Mouse (Mus musculus) splenic B cell, adult 2 months (primary cell): ENCODE data around the gene Crot.
"Not testable (repeated sequence)": the region's sequence is repeated elsewhere in the genome, so short reads cannot be mapped to it uniquely, and the experiment has no call there.

Experiments
- DNase-seq: peaks from one replicate; pipeline ENCODE4 v3.0.0-alpha.2; 2011; ENCODE audit warnings: low read depth, low spot score
- H3K27me3 ChIP-seq: 2 replicates; pipeline ENCODE4 v1.6.1; 2012; ENCODE audit warnings: mild to moderate bottlenecking, low read length, moderate library complexity, mixed read lengths; ENCODE audit not compliant: control insufficient read depth, poor library complexity, insufficient read depth, severe bottlenecking
- H3K36me3 ChIP-seq: 2 replicates; pipeline ENCODE4 v1.6.1; 2012; ENCODE audit warnings: mild to moderate bottlenecking, low read length, moderate library complexity, mixed read lengths; ENCODE audit not compliant: control insufficient read depth, poor library complexity, insufficient read depth, severe bottlenecking

Crot gene

DNA sequence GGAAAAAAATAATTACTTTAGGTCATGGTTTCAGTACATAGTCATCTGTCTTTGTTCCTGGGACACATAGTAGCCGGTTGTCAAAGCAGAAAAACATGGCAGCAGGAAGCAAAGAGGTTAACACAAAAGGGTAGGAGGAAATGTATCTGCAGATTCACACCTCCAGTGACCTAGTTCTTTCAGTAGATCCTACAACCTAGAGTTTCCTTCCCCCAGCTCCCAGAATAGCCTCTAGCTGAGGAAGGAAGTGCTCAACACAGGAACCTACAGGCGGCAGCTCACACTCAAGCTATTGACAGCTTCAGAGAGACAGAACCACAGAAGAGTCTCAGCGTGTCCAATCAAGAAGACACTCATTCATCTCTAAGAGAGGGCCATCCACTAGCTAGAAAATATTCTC lies 18.2 kb upstream of the Crot start:
- Histone ChIP-seq H3K27me3 (no peaks in the 10 kb centered on the region), H3K36me3 (no peaks in the 10 kb centered on the region)
- peak; percentile 23 for DNase-seq

DNA sequence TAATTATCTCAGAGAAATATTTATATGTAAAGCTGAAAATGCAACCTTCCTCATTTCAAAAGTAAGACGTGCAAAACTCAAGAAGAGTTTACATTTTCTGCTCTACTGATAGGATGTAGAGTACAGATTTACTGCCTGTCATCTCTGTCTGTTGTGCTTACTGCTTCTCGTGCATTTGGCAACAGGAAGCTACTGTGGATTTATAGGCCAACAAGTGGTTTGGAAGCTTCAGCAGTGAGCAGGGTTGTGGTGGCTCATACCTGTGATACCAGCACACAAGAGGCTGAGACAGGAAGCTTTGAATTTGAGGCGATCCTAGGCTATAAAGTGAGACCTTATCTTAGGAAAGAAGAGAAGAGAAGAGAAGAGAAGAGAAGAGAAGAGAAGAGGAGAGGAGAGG lies 17.6 kb upstream of the Crot start:
- Histone ChIP-seq H3K36me3 (no peaks in the 10 kb centered on the region), H3K27me3 (no peaks in the 10 kb centered on the region)
- no peak for DNase-seq

DNA sequence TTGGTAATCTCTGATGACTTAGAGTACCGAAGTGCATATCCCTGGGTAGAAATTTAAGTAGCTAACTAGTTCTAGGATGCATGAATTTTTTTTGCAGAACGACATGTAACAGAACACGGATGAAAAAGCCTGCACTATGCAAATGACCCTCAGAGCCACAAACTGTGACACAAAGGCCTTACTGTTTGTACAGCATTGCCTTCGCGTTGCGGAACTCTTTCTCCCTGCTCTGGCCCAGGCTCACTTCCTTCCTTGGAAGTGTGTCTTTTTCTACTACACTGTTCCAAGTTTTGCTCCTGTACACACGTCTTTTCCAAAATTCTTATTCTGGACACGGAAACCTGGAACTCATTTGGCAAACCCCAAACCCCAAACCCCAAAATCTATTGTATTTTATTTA lies 14.2 kb upstream of the Crot start:
- Histone ChIP-seq H3K27me3 (no peaks in the 10 kb centered on the region), H3K36me3 (no peaks in the 10 kb centered on the region)
- no peak for DNase-seq

DNA sequence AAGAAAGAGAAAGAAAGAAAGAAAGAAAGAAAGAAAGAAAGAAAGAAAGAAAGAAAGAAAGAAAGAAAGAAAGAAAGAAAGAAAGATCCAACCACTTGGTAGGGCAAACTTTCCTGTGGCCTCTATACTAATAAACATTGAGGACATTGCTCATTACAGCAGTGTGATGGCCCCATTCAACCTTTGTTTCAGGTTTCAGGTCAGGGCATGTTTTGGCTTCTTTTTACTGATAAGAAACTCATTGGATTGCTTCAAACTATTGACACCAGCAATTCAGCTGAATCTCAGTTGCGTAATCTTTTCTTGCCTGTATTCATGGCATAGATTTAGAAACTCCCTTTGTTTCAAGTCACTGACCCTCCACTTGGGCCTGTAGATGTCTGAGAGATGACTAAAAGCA lies 13.0 kb upstream of the Crot start:
- DNase-seq: no peak
- Histone ChIP-seq H3K27me3 (no peaks in the 10 kb centered on the region), H3K36me3 (no peaks in the 10 kb centered on the region)

DNA sequence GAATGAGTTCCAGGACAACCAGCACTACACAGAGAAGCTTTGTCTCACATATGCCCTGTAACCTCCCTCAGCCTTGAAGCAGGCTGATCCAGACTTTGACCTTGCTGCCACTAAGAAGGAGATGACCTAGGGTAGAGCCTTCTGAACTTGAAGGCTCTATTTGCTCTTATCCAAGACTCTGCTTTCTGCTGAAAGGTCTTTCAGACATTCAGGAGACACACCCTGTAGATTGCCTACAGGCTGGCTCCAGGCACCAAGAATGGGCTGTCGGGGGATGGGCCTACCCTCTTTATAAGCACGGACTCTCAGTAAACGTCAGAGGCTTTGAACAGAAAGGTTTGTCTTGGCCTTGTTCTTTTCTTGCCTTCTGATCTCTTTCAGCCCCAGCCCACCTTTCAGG lies 9.5 kb upstream of the Crot start:
- DNase-seq, H3K27me3 ChIP-seq, H3K36me3 ChIP-seq: not testable (repeated sequence)

DNA sequence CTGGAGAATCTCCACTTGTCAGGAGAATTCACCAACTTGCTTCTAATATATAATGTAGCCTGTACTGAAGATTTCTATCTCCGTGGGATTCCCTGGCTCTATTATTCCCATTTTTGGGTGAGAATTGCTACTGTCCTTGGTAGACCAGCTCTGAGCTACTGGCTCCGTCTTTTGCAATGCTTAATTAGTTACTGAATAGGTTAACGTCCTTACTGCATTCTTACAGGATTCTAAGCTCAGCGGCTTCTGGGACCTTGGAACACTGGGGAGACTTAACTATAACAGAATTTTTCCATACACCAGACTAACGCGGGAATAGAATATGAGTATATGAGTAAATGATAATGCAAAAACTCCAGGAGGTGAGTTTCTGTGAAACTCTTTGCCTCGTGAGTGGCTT lies 2.9 kb upstream of the Crot start:
- not testable (repeated sequence) for DNase-seq, H3K36me3 ChIP-seq, H3K27me3 ChIP-seq

DNA sequence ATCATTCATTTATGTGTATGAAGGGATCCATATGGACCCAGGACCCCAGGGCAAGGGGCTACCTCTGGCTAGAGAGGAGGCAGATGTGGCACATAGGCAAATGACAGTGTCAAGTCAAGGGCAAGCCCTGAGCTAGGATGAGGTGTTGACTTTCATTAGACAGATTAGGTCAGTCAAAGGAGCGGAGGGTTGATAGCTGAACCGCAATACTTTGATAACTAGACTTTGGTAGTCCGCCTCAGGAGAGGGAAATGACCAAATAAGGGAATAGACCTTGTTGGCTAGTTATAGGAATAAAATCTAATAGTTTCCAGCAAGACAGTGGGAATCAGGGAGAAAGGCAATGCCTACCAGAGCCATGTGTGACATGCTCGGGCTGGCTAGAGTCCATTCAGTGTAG lies 2.0 kb upstream of the Crot start:
- DNase-seq: no peak
- H3K27me3 ChIP-seq: no peaks in the 10 kb centered on the region
- H3K36me3 ChIP-seq: no peaks in the 10 kb centered on the region

DNA sequence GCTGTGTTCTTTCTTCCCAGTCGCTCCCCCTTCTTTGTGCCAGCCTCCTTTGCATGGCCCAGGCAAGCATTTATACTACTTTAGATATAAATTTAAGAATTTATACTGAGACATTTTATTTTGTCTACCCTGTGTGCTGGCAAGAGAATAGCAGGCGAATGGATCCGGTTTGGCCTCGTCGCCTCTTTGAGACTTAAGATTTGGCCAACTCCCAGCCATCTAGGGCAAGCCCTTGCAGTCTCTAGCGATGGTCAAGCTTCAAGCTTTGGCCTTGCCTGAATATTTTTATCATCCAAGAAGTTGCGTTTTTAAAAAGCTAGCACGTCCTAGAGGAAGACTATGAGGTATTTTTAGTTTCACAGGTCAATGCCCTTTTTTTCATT lies 380 bp upstream of the Crot start:
- Histone ChIP-seq H3K36me3 (no peaks in the 10 kb centered on the region), H3K27me3 (no peaks in the 10 kb centered on the region)
- no peak for DNase-seq

DNA sequence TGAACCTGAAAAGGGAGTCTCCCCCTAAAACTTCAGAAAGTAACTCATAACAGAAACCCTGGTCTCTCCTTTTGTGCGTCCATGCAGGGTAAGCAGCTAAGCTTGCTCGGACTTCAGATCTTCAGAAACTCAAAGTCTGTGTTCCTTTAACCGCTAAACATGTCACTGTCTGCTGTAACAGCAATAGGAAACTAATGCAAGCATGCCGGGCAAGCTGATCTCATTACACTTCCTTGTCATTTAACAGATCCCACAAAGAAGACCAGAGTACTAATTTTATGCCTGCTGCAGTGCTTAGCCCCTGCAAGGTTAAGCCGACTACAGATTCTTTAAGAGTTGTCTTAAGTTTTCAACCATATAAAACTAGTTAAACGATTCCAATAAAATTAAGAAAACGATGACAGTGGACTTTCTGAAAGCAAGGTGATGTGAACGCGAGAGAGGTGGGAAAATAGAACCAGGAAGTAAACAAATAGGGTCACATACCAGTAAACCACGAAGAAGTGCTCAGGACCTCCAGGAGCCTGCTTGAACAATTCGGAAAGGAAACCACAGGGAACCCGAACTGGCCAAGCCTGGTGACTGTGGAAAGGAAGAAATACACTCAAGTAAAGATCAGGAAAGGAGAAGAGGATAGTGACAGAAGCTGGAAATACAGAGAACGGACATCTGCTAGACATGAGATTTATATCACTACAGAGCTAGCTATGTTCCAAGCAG lies 998 bp downstream of the Crot start:
- peaks cover 1% of the 10 kb centered on the region; the same call in 1 of the 2 replicates for H3K36me3 ChIP-seq
- DNase-seq: peak; percentile 5
- no peaks in the 10 kb centered on the region for H3K27me3 ChIP-seq

DNA sequence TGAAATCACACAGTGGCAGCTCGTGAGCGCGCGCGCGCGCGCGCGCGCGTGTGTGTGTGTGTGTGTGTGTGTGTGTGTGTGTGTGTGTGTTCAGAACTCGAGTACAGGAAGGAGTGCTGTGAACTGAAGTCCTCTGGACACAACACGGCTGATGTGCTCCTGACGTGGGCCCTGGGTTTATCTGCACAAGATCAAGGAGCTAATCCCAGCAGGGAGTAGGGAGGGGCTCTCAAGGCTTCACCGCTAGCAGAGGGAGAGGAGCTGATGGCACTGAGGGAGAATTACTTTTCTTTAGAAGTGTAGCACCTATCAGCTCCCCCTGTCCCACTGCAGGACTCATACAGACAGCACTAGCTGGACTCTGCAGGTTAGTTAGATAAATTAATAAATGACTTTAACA lies 5.5 kb downstream of the Crot start:
- no peak for DNase-seq
- Histone ChIP-seq H3K36me3 (peaks cover 9% of the 10 kb centered on the region; the same call in 1 of the 2 replicates), H3K27me3 (no peaks in the 10 kb centered on the region)

DNA sequence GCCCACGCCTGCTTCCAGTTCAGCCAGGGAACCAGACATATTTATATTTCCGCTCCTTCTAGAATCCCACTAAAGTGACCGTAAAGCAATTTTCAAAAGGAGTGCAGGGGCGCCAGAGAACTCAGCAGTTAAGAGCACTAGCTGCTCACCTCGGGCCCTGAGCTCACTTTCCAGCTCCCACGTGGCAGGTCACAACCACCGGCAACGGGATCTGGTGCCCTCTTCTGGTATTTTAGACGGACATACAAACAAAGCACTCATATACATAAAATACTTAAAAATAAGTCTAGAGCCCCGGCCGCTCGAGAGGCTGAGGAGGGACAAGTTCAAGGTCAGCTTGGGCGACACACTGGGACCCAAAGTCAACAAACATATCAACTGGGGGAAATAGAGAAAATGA lies 6.6 kb downstream of the Crot start:
- no peak for DNase-seq
- peaks cover 15% of the 10 kb centered on the region for H3K36me3 ChIP-seq
- no peaks in the 10 kb centered on the region for H3K27me3 ChIP-seq

DNA sequence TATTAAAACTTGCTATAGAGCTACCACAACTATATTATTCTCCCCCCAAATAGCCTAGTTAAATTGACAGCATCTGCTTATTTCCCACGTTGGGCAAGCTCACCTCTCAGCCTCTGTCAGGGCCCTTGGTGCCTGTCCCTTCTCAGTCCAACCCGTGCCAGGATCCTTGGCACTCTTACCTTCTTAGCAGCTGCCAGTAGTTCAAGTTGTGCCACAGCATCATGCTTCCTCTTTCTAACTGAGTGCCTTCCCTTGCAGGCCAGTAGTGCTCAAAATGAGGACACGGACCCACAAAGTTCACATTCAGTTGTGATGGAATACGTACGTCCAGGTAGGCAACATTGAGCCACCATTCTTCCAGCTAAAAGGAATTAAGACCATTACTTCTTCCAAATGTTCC lies 9.2 kb downstream of the Crot start:
- Histone ChIP-seq H3K27me3 (no peaks in the 10 kb centered on the region), H3K36me3 (peaks cover 15% of the 10 kb centered on the region)
- DNase-seq: no peak

DNA sequence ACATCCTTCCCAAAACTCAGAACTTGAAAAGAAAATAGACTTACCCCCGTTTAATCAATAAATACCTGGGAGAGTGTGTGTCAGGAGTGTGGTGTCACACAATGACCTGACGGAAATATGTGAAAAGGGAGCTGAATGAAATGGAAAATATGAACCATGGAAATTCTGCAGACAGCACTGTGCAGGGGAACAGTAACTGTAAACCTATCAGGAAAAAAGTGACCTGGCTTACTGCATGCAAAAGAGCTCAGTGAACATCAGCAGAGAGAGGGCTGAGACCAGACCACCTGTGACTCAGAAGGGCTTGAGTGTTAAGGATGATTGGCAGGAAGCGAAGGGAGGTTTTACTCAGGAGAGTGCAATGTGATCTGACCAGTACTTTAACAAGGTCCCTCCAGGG lies 11.7 kb downstream of the Crot start:
- no peak for DNase-seq
- Histone ChIP-seq H3K27me3 (no peaks in the 10 kb centered on the region), H3K36me3 (peaks cover 14% of the 10 kb centered on the region)

DNA sequence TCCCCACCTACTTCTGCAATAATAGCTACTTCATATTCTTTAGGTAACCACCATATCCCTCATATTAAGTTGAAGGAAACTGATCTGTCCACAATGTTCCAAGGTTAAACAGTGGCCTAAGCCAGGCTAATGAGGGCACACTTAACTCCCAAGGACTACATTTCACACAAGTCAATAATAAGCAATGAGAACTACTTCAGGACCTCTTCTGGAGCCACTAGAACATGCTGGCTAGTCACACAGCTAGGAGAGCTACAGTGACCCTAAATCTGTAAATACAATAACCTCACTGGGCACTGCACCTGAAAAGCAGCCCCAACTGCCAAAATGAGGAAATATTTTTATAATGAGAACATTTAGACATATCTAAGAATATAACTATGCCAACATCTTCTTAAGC lies 22.4 kb downstream of the Crot start:
- Histone ChIP-seq H3K27me3 (no peaks in the 10 kb centered on the region), H3K36me3 (peaks cover 10% of the 10 kb centered on the region)
- no peak for DNase-seq

DNA sequence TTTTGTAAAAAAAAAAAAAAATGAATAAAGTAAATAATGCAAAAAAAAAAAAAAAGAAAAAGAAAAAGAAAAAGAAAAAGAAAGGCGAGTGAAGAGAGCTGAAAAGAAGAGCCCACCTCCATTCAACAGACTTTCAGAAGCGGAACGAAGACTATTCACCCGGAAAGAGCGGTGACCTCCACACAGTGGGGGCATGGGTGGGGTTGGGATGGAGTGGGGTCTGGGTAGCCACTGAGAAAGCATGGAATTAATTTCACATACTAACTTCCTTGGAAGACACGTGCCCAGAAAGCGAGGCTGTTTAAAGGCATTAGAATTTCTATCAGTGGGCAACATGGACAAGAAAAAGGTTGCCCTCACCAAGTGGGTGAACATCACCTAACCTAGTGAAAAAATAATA lies 24.8 kb downstream of the Crot start:
- Histone ChIP-seq H3K36me3 (peaks cover 17% of the 10 kb centered on the region), H3K27me3 (no peaks in the 10 kb centered on the region)
- no peak for DNase-seq

DNA sequence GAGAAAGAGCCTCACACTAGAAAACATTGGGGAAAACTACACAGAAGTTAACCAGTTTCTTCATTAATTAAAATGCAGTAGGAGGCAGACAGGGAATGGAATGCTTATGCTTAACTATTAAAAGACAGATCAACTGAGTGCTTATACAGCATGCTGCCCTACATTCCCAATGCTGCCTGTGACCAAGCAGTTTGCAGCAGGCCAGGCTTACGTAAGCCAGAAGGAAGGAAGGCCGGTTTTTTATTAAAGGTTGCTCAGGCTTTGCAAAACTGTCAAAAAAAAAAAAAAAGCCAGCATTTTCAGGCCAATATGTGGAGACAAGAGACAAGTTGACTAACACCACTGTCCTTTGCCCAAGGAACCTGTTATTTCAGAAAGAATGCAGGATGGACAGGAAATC lies 26.4 kb downstream of the Crot start:
- DNase-seq: no peak
- no peaks in the 10 kb centered on the region for H3K27me3 ChIP-seq
- peaks cover 19% of the 10 kb centered on the region for H3K36me3 ChIP-seq
